Mouse (Mus musculus) kidney, postnatal 36 days (tissue): ENCODE data around the gene Pik3ca.
"Not testable (repeated sequence)": the region's sequence is repeated elsewhere in the genome, so short reads cannot be mapped to it uniquely, and the experiment has no call there.

Experiments
- DNase-seq, 2 experiments: peaks; one replicate each; pipeline ENCODE4 v3.0.0; 2021 to 2022; ENCODE audit warnings: mixed read lengths in 2 of 2

Gene Pik3ca

DNA sequence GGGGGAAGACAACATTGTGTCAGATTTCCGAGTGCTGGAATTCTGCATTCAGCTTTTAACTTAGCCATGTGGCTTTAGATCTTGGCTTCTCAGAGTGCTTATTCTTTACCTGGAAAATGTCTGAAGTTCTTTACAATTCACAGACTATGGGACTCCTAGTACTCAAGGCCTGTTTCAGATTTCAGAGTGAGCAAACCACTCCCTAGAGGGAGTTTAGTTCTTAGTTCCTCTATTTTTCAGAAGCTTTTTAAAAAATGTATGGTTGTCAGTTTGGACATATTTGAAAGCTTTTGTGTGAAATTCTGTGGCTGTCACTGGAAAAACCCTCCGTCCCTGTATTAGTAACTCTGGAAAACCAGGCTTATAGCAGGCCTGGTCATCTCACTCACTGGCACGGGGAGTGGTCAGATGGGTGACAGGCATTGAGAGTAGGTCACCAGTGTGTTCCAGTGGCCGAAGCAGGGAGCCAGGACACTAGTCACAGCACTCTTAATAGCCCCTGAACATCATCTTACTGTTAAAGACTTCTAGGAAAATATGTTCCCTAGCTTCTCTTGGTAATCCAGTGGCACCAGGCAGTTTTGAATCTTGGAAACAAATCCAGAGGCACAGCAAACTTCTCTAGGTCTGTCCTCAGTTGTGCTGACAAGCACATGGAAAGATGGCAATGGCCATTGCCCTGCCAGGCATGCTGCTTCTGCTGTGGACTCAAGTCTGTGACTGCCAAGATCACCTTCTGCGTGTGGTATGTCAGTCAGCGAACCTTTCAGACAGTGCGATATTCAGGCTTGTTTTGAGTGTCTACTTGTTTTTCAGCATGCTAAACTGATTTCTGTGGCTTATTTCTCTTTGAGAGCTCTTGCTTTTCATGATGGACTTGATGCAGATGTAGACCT lies 5.8 kb downstream of the Pik3ca start:
- peak; percentile 53 to 56 for DNase-seq

DNA sequence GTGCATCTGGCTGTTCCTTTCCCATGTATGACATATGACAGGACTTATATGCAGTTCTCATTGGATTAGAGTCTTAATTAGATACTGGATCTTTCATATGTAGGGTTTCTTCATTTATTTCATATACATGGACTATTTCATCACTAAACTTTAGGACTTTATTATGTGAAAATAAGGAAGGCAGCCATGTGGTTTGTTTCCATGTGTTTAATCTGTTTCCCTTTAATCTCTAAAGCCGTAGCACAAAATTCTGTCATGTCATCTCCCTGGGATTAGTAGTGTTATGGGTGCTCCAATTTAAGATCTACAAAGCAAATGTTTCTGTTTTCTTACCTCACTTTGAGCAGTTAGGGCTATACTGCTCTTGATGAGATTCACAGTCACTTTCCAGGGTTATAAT lies 8.2 kb downstream of the Pik3ca start:
- no peak for DNase-seq

DNA sequence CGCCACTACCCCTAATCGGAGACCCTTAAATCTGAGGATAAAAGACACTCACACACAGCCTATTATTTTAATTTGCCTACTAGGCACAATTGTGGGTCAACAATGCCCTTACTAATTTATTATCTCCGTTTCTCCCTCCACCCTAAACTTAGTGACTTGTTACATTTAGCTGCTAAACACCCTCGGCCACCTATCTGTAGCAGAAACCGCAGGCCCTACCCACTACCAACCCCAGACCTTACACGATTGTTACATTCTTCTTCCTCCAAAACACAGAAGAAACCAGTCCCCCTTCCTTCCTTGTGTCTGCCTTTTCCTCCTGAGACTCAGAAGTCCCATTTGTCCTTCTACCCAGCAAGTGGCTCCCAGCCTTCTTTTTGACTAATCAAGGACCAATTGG lies 9.3 kb downstream of the Pik3ca start:
- no peak for DNase-seq

DNA sequence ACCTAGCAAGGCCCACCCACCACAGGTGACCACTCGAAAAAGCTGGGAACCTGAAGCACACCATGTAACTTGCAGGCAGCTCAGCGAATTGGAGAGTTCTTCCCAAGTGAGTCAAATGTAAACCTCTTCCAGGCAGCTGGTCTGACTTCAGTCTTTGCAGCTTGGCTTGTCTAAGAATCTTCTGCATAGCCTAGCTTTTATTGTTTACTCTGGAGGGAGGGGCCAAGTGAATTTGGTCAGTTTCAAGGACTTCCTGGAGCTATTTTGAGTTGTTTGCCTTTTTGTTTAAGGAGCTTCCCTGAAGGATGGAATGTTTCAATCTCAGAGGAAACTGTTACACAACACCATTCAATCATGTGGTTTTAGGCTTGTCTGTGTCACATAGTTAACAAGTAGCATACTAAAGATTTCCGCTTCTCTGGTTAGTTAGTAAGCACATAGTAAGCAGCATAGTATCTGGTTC lies 11.4 kb downstream of the Pik3ca start:
- peak in 1 of 2 experiments; percentile 23 for DNase-seq

DNA sequence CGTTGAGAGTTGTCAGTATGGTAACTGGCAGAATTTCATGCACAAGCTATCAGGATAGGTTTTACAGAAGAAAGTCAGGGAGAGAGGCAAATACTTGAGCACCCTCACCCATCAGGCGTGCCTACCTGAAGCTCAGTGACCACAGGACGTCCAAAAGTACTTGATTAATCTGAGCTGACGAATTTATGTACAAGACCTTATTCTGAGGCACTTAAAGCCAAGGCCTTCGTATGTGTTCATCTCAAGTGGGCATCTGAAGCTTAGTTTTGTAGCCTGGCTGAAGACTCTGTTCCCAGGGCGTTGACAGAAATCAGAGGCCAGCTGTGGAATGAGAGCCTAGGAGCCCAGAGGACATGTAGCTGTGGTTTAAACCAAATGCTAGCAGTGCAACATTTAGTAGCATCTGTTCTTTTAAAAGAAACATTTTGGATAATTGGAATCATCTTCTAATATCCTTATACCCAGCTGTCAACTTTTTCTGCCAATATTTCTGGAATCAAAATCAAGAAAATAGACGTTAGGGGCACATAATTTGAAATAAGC lies 15.1 kb downstream of the Pik3ca start:
- DNase-seq = no peak

DNA sequence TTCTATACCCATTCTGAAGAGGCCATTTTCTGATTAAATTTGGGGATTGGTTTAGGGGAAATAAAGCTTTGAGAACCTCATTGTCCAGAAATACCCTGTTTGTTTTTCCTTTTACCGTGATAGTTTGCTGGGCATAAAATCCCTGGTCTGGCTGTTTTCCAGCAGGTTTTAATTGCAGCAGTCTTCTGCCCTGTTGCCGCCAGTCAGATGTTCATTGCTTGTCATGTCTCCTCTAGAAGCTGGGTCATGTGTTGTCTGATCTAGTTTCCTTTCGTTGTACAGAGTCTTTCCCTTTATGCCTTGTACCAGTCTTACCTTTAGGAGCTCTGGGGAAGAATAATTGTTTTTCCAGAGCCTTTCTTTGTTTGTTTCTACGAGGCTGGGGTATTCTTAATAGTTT lies 16.9 kb downstream of the Pik3ca start:
- peak; percentile 46 to 48 for DNase-seq

DNA sequence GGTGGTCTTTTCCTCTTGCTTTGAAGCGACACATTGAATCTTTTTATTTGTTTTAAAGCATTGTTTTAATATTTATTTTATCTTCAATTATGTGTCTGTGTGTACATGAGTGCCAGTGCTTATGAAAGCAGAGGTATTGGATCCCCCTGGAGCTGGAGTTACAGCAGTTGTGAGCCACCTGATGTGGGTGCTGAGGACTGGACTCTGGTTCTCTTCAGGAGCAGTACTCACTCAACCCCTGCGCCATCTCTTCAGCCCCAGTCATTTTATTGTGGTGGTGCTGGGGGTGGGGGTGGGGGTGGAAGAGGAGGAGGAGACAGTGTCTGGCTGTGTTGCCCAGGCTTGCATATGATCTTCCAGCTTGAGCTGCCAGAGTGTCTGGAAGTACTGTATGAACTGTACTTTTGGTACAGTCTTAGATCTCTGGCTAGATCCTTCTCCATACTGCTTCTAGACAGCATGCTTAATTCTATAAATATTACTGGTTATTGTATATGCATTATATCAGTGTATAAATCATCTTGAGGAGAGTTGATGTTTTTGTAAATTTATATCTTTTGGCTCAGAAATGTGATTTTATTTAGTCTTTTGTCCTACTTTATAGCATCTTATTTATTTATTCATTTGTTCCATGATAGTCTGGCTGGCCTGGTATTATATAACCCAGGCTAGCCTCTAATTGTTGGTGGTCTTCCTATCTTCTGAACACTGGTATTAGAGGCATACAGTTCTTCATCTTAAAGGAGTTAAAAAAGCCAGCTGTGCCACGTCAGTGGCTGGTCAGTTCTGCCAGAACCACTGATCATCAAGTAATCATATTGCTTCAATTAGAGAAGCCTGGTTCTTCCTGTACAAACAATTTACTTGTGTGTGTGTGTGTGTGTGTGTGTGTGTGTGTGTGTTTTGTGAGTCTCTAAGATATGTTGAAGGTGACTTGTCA lies 18.2 kb downstream of the Pik3ca start:
- no peak for DNase-seq

DNA sequence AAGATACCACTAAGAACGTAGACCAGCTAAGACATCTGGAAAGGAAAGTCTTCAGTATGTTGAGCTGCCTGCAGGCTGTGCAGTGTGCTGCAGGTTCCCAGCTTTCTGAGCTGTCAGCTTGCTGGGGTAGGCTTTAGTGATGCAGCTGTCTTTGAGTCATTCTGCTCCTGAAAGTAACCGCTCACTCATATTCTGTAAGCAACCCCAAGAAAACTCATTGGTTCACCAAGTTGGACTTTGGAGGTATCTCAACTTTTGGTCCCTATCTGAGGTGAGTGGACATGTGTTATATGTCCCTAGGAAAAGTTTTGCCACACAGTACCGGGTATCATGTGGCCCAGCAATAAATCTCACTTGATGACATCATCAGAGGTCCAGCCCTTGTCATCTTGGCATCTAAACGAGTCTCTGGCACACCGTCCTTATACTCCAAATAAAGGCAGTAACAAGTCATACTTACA lies 20.3 kb downstream of the Pik3ca start:
- DNase-seq = no peak

DNA sequence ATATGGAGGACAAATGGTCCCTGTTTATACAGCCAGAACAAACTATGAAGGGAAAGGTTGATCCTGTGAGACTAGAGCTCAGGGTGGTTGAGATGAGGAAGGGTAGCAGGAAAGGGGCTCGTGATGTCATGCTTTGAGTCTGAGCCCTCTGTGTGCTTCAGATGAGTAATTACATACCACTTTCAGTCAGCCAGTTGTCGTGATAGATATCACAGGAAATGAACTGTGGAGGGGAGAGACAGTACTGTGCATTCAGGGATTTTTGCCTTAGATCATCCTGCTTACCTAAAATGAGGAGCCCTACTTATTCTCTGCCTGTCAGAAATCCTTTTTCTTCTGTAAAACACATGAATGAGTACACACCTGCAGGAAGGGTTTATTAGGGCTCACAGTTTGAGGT lies 22.4 kb downstream of the Pik3ca start:
- no peak for DNase-seq

DNA sequence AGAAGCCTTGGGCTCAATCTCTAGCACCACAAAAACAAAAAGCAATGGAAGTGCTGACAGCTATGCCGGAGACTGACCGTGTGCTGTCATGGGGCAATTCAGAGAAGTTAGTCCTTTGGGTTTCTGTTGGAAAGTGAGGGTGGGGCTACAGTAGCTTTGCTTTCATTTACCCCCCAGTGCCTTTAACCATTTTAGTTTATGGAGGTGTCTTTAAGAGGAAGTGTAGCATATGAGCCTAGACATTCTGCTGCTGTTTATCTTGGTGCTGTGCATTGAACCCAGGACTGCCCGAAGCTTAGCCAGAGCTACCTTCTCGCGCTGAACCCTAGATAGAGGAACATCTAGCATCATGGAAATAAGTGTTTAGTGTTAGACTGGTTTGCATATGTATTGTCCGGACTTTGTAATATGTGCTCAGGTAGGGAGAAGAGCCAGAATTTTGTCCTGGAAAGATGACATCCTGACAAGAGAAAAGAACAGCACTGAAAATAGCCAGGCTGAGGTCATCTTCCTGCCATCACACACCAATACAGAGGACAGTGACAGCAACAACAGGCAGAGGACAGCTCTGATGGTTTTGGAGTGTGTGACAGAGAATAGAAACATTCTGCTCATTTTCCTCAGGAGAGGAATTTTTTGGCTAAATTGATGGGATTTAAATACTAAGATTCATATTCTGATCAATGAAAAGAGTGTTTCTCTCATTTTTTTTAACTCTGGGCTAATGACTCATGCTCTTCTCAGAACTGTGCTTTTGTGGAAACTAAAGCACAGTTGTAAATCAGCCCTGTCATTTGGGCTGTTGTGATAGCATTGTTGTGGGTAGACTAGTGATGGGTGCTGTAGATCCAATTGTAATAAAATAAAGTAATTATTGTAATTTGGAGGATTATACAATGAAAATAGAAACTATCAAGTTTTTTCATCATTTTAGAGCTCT lies 23.9 kb downstream of the Pik3ca start:
- DNase-seq = no peak

DNA sequence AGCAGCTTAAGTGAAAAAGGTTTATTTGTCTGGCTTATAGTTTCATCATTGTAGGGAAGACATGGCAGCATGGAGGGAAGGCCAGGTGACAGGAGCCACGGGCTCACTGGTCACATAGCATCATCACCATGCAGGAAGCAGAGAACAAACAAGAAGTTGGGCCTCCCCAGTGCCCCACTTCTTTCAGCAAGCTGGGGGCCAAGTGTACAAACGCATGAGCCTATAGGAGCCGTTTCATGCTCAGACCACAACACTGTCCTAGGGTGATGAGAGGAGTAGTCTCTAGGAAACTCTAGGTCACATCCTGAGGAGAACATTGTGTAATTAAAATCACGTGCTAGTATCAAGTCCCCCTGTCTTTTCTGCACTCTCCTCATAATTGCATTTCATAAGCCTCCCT lies 30.2 kb downstream of the Pik3ca start:
- no peak for DNase-seq

DNA sequence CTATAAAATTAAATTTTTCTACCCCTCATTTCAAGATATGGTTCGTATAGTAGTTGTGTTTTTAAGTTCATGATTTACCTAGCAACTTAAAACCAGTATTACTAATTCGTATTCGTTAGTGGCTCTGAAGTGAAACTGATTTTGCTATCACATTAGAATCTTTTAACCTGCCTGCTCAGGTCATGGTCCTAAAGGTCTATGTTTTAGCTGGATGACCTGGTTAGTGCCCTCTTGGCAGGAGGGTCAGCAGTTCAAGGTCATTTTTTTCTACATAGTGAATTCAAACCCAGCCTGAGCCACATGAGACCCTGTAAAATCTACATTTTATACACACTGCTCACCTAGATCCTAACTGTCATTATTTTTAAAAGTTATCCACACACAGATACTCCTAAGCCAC lies 30.9 kb downstream of the Pik3ca start:
- no peak for DNase-seq

DNA sequence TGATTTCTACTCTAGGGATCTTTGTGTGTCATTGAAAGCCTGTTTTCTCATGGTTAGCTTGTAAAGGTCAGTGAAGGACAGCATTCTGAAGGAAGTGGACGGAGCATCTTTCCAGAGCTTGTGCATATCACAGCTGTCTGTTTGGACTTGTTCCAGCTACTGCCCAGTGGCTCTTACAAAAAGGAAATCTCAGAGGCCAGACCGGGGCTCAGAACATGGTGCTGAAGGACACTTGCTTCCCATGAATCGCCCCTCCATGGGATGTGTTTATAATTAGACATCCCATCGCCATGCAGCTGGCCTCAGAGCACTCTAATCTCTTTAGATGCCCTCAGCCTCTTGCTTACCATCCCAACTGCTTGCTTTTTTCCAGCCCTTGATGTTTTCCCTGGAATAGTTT lies 31.4 kb downstream of the Pik3ca start:
- DNase-seq = peak; percentile 64 to 74

DNA sequence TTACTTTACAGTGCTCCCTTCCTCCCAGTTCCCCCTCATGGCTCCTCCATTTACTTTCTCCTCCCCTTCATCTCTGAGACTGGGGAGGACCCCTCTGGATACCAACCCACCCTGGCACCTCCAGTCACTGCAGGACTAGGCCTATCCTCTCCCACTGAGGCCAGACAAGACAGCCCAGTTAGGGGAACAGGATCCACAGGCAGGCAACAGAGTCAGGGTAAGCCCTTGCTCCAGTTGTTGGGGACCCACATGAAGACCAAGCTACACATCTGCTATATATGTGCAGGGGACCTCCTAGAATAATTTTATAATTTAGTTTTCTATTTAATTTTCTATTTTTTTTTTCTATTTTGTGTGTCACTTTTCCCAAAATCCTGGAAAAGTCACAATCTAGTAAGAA lies 31.9 kb downstream of the Pik3ca start:
- not testable (repeated sequence) for DNase-seq

DNA sequence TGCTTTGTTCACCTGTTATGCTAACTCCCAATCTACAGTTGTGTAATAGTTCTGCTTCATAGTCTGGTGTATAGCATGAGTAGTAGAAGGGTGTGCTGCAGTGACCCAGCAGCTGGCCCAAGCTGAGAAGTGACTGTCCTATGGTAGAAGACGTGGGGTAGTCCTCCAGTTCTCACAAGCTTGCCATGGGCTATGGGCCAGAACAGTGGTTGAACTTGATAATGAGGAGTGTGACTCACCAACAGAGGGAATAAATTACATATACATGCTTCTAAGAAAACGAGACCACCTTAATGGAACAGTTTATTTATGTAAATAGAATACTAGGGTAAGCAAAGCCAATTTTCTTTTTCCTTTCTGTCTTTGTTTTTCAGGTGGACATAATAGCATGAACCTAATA lies 32.9 kb downstream of the Pik3ca start:
- DNase-seq = no peak

DNA sequence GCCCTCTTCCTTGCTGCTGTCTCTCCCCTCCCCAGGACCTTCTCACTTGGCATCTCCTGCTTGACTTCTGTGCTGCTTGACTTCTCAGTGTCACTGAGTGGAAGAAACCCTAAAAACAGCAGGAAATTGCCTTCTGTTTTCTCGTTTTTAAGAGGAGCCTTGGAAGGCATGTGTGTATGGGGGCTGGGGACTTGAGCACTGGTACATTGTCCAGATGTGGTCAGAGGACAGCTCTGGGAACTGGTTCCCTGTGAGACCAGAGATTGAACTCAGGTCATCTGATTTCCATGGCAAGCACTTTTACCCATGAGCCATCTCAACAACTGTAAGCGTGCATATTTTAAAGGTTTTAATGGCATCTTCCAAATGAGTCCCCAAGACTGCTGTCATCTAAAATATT lies 36.5 kb downstream of the Pik3ca start:
- DNase-seq = no peak

DNA sequence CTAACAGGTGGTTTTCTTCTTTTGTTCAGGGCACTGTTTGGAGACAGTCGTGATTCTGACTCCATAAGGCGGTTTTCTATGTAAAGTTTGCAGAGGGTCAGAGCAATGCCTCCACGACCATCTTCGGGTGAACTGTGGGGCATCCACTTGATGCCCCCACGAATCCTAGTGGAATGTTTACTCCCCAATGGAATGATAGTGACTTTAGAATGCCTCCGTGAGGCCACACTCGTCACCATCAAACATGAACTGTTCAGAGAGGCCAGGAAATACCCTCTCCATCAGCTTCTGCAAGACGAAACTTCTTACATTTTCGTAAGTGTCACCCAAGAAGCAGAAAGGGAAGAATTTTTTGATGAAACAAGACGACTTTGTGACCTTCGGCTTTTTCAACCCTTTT lies 38.6 kb downstream of the Pik3ca start:
- DNase-seq = no peak

DNA sequence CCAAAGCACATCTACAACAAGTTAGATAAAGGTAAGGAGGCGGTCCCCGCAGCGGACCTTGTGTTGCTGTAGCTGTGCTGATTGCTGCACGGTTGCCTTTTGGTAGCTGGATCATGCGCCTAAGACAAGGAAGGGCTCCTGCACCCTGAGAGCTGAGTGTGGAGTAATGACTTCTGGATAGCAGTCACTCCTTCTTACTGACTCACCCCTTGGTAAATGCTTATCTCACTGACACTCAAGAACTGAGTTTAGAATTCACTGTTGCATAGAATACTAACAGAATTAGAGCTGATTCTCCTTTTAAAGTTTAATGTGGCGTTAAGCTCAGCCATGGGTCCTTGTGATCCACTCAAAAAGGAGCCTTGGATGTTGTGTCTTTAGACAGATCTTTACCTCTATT lies 39.8 kb downstream of the Pik3ca start:
- no peak for DNase-seq

DNA sequence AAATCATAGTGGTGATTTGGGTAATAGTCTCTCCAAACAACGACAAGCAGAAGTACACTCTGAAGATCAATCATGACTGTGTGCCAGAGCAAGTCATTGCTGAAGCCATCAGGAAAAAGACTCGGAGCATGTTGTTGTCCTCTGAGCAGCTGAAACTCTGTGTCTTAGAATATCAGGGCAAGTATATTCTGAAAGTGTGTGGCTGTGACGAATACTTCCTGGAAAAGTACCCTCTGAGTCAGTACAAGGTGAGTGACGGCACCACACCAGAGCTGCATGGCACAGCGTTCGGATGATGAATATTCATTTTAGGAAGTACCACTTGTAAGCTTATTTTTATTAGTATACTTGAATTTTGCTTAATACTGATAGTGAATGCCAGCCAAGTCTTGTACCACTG lies 40.3 kb downstream of the Pik3ca start:
- DNase-seq = no peak

DNA sequence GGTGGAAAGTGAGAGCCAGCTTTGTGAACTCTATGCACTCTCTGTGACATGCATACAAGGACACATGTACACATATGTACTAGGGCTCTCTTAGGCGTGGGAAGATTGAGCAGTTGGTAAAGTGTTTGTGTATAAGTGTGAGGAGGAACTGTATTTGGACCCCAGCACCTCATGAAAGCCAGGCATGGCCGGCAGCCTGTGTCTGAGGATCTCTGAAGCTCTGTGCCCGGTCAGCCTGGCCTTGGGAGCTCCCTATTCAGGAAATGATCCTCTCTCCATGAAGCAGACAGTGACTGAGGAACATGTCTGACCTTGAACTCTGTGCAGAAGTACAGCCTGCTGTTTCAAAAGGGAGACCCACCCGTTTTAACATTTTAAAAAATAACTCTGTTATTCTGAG lies 41.2 kb downstream of the Pik3ca start:
- no peak for DNase-seq

DNA sequence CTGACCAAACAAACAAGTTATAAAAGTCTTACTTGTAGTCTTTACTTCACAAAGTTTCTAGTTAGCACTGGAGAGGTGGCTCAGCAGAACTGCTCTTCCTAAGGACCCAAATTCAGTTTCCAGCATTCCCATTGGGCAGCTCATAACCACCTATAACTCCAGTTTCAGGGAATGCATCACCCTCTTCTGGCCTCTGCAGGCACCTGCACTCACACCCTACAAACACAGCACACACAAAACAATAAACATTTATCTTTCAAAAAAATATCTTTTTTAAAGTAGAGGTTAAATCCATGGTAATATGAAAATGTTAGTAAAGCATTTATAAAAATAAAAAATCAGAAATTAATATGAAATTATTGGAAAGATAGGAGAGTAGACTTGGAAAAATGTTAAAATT lies 44.2 kb downstream of the Pik3ca start:
- no peak for DNase-seq
